Mouse (Mus musculus): Measurements from ENCODE around the gene Wdr72. TPM values are rescaled to one million over a fixed set of nuclear protein-coding genes. Genes with fewer than 3 reads are reported as not detected.

The Wdr72 gene
- 0.73 and 0.95 TPM in 2 replicates for polyA plus RNA-seq (2015; fragmentation: Nextera tagmentation; extraction: Ambion mirVana)

DNA sequence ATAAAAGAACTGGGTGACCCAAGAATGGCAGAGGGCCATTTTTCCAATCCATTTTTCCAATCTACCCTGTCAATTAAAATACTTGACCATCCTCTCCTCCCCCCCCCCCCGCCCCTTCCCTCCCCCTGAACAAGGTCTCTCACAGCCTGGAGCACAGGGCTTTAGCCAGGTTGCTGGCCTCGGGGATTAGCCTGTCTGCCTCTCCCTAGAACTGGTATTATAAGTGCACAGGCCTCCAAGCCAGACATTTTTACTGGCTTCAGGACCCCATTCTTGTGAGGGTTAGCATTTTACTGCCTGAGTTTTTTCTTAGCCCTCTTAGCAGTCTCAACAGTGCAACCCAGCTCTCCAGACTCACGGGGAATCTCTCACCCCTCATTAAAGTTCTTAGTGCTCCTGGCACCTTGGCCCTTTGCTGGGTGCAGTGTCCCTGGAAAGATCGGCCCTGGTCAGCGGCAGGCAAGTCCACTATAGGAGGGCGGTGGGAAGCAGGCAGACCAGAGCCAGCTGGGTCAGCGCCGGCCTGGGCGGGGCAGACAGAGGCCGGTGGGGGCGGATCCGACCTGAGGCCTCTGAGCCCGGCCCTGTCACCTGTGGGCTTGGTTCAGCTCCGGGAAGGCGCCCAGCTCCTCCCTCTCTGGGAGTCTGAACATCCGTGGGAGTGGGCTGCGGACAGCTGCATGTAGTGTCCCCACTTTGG lies at the start of gene Wdr72:
Gene Wdr72, plus strand, starts transcription at position 596 of the 700 bp plus-strand sequence.
- H3K4me1 ChIP-seq (ENCODE audit: control insufficient read depth, insufficient read depth, low read depth, low read length): no peaks in the 10 kb centered on the region
- WGBS: 6% methylated on average over 15 of the region's 17 CpGs
- no peak within 1 kb of the TSS for H3K27ac ChIP-seq (ENCODE audit: low read depth, low read length)
- H3K9me3 ChIP-seq (ENCODE audit: control insufficient read depth, low read length): no peaks in the 10 kb centered on the region
- no peak within 1 kb of the TSS for H3K9ac ChIP-seq (ENCODE audit: low read depth, low read length)
- H3K4me3 ChIP-seq (ENCODE audit: low read length): peak within 1 kb of the TSS; percentile 31
- no peaks in the 10 kb centered on the region for H3K36me3 ChIP-seq (ENCODE audit: control insufficient read depth, insufficient read depth, low read length)
- peaks cover 3% of the 10 kb centered on the region; the same call in 1 of the 2 replicates for H3K27me3 ChIP-seq (replicated peaks; ENCODE audit: control insufficient read depth, insufficient read depth, low read length)
- ATAC-seq: no peak
- peak within 1 kb of the TSS; percentile 49 for H3K4me2 ChIP-seq (ENCODE audit: low read length)

DNA sequence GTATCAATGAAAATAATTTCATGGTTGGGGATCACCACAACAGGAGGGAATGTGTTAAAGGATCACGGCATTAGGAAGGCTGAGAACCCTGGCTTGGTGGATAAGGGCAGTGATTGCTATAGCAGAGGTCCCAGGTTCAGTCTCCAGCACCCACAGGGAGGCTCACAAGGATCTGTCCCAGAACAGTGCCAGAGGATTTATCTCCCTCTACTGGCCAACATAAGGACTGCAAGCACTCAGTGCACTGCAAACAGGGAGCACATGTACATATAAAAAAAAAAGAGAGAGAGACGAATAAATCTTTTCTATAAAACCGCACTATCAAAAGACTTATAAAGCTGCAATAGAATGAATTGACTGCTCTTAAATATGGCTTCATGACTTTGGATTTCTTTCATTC lies 43.9 kb upstream of the Wdr72 start:
- H3K9me3 ChIP-seq (ENCODE audit: control insufficient read depth, low read length): no peaks in the 10 kb centered on the region
- H3K4me2 ChIP-seq (ENCODE audit: low read length): no peak overlapping the region
- no peak overlapping the region for H3K4me3 ChIP-seq (ENCODE audit: low read length)
- no peak overlapping the region for H3K9ac ChIP-seq (ENCODE audit: low read depth, low read length)
- H3K4me1 ChIP-seq (ENCODE audit: control insufficient read depth, insufficient read depth, low read depth, low read length): peaks cover 2% of the 10 kb centered on the region; the same call in 1 of the 2 replicates
- no peaks in the 10 kb centered on the region for H3K36me3 ChIP-seq (ENCODE audit: control insufficient read depth, insufficient read depth, low read length)
- H3K27ac ChIP-seq (ENCODE audit: low read depth, low read length): no peak overlapping the region
- WGBS: 79% methylated on average over 3 of the region's 3 CpGs
- H3K27me3 ChIP-seq (replicated peaks; ENCODE audit: control insufficient read depth, insufficient read depth, low read length): no peaks in the 10 kb centered on the region
- ATAC-seq: no peak

GRCm38 (mm10) chr9:74066766-74067165 lies 43.4 kb upstream of the Wdr72 start:
- H3K27me3 ChIP-seq (replicated peaks; ENCODE audit: control insufficient read depth, insufficient read depth, low read length): no peaks in the 10 kb centered on the region
- peak; percentile 73 for ATAC-seq
- 38% methylated on average over 10 of the region's 10 CpGs for WGBS

GRCm38 (mm10) chr9:74075958-74076357 lies 34.2 kb upstream of the Wdr72 start:
- H3K4me2 ChIP-seq (ENCODE audit: low read length): no peak overlapping the region
- no peaks in the 10 kb centered on the region for H3K36me3 ChIP-seq (ENCODE audit: control insufficient read depth, insufficient read depth, low read length)
- H3K9me3 ChIP-seq (ENCODE audit: control insufficient read depth, low read length): no peaks in the 10 kb centered on the region
- H3K27ac ChIP-seq (ENCODE audit: low read depth, low read length): no peak overlapping the region
- ATAC-seq: no peak
- no peak overlapping the region for H3K4me3 ChIP-seq (ENCODE audit: low read length)
- no peaks in the 10 kb centered on the region for H3K27me3 ChIP-seq (replicated peaks; ENCODE audit: control insufficient read depth, insufficient read depth, low read length)
- no peak overlapping the region for H3K9ac ChIP-seq (ENCODE audit: low read depth, low read length)
- H3K4me1 ChIP-seq (ENCODE audit: control insufficient read depth, insufficient read depth, low read depth, low read length): no peaks in the 10 kb centered on the region
- 62% methylated on average over 2 of the region's 2 CpGs for WGBS

More at GRCm38 (mm10) chr9:74066766-74067165, 43.4 kb upstream of the Wdr72 start:
- H3K9ac ChIP-seq (ENCODE audit: low read depth, low read length): no peak overlapping the region
- H3K27ac ChIP-seq (ENCODE audit: low read depth, low read length): no peak overlapping the region; the same call in 1 of the 2 replicates
- no peak overlapping the region for H3K4me3 ChIP-seq (ENCODE audit: low read length)
- peaks cover 2% of the 10 kb centered on the region; the same call in 1 of the 2 replicates for H3K4me1 ChIP-seq (ENCODE audit: control insufficient read depth, insufficient read depth, low read depth, low read length)
- H3K4me2 ChIP-seq (ENCODE audit: low read length): no peak overlapping the region
- no peaks in the 10 kb centered on the region for H3K9me3 ChIP-seq (ENCODE audit: control insufficient read depth, low read length)
- no peaks in the 10 kb centered on the region for H3K36me3 ChIP-seq (ENCODE audit: control insufficient read depth, insufficient read depth, low read length)

GRCm38 (mm10) chr9:74078458-74078857 lies 31.7 kb upstream of the Wdr72 start:
- Histone ChIP-seq H3K27ac (ENCODE audit: low read depth, low read length) (no peak overlapping the region), H3K4me3 (ENCODE audit: low read length) (no peak overlapping the region), H3K9me3 (ENCODE audit: control insufficient read depth, low read length) (no peaks in the 10 kb centered on the region), H3K27me3 (replicated peaks; ENCODE audit: control insufficient read depth, insufficient read depth, low read length) (no peaks in the 10 kb centered on the region), H3K36me3 (ENCODE audit: control insufficient read depth, insufficient read depth, low read length) (no peaks in the 10 kb centered on the region), H3K9ac (ENCODE audit: low read depth, low read length) (no peak overlapping the region), H3K4me2 (ENCODE audit: low read length) (no peak overlapping the region), H3K4me1 (ENCODE audit: control insufficient read depth, insufficient read depth, low read depth, low read length) (no peaks in the 10 kb centered on the region)
- ATAC-seq: peak; percentile 67; the same call in 1 of the 2 replicates

- no peak overlapping the region for H3K9ac ChIP-seq (ENCODE audit: low read depth, low read length)
- no peaks in the 10 kb centered on the region for H3K4me1 ChIP-seq (ENCODE audit: control insufficient read depth, insufficient read depth, low read depth, low read length)
- no peak overlapping the region for H3K4me3 ChIP-seq (ENCODE audit: low read length)
- no peaks in the 10 kb centered on the region for H3K27me3 ChIP-seq (replicated peaks; ENCODE audit: control insufficient read depth, insufficient read depth, low read length)
- no peaks in the 10 kb centered on the region for H3K36me3 ChIP-seq (ENCODE audit: control insufficient read depth, insufficient read depth, low read length)
- ATAC-seq: no peak
- no peak overlapping the region for H3K4me2 ChIP-seq (ENCODE audit: low read length)
- H3K27ac ChIP-seq (ENCODE audit: low read depth, low read length): no peak overlapping the region
- 42% methylated on average over 5 of the region's 5 CpGs for WGBS
- H3K9me3 ChIP-seq (ENCODE audit: control insufficient read depth, low read length): no peaks in the 10 kb centered on the region
Measured at GRCm38 (mm10) chr9:74080241-74080640, 29.9 kb upstream of the Wdr72 start.

DNA sequence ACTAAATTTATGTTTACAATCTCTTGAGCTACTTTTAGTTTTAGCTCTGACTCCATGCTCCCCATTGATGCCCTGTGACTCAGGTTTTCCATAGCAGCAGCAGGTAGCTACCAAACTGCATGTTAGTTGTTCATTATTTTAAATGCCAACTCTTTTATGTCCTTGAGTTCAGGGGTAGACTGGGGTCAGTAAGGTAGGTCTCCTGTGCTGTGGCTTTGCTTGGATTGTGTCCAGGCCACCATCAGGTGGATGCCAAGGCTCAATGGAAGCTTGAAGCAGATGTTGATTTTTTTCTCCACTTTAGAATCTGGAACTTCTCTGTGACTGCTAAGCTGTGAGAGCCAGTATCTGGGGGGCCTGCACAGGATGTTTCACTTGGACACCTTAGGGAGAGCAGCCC lies 8.6 kb upstream of the Wdr72 start:
- Histone ChIP-seq H3K9me3 (ENCODE audit: control insufficient read depth, low read length) (no peaks in the 10 kb centered on the region), H3K27ac (ENCODE audit: low read depth, low read length) (no peak overlapping the region), H3K9ac (ENCODE audit: low read depth, low read length) (no peak overlapping the region), H3K27me3 (replicated peaks; ENCODE audit: control insufficient read depth, insufficient read depth, low read length) (no peaks in the 10 kb centered on the region), H3K4me1 (ENCODE audit: control insufficient read depth, insufficient read depth, low read depth, low read length) (no peaks in the 10 kb centered on the region), H3K4me3 (ENCODE audit: low read length) (no peak overlapping the region), H3K36me3 (ENCODE audit: control insufficient read depth, insufficient read depth, low read length) (no peaks in the 10 kb centered on the region), H3K4me2 (ENCODE audit: low read length) (no peak overlapping the region)
- ATAC-seq: no peak

GRCm38 (mm10) chr9:74102615-74103014 lies 7.5 kb upstream of the Wdr72 start:
- H3K27me3 ChIP-seq (replicated peaks; ENCODE audit: control insufficient read depth, insufficient read depth, low read length): no peaks in the 10 kb centered on the region
- no peak overlapping the region for H3K9ac ChIP-seq (ENCODE audit: low read depth, low read length)
- H3K36me3 ChIP-seq (ENCODE audit: control insufficient read depth, insufficient read depth, low read length): no peaks in the 10 kb centered on the region
- no peaks in the 10 kb centered on the region for H3K9me3 ChIP-seq (ENCODE audit: control insufficient read depth, low read length)
- no peak for ATAC-seq
- H3K4me3 ChIP-seq (ENCODE audit: low read length): no peak overlapping the region
- WGBS: 92% methylated on average over 1 of the region's 1 CpGs
- H3K4me2 ChIP-seq (ENCODE audit: low read length): no peak overlapping the region
- H3K27ac ChIP-seq (ENCODE audit: low read depth, low read length): no peak overlapping the region
- H3K4me1 ChIP-seq (ENCODE audit: control insufficient read depth, insufficient read depth, low read depth, low read length): no peaks in the 10 kb centered on the region

- Histone ChIP-seq H3K36me3 (ENCODE audit: control insufficient read depth, insufficient read depth, low read length) (no peaks in the 10 kb centered on the region), H3K4me2 (ENCODE audit: low read length) (peak overlapping the region; percentile 49), H3K4me1 (ENCODE audit: control insufficient read depth, insufficient read depth, low read depth, low read length) (no peaks in the 10 kb centered on the region), H3K9ac (ENCODE audit: low read depth, low read length) (no peak overlapping the region), H3K27ac (ENCODE audit: low read depth, low read length) (no peak overlapping the region), H3K9me3 (ENCODE audit: control insufficient read depth, low read length) (no peaks in the 10 kb centered on the region), H3K4me3 (ENCODE audit: low read length) (peak overlapping the region; percentile 31), H3K27me3 (replicated peaks; ENCODE audit: control insufficient read depth, insufficient read depth, low read length) (peaks cover 3% of the 10 kb centered on the region; the same call in 1 of the 2 replicates)
- no peak for ATAC-seq
- 5% methylated on average over 7 of the region's 7 CpGs for WGBS
Measured at GRCm38 (mm10) chr9:74110461-74110816, 283 bp downstream of the Wdr72 start.

Measured in hindbrain, embryonic 16.5 days (tissue).